Mouse (Mus musculus) bone marrow, adult 2 months (tissue): ENCODE results near the gene Stard3. TPM values are rescaled to one million over a fixed set of nuclear protein-coding genes. Genes with fewer than 3 reads are reported as not detected.

ENCODE experiments used
- H3K27ac ChIP-seq: fragments of 200-500 bp; 2 replicates; pipeline ENCODE4 v1.5.1; 2012; ENCODE audit warnings: low read depth, mild to moderate bottlenecking, control low read depth, inconsistent platforms, low read length; ENCODE audit not compliant: control insufficient read depth, poor library complexity, insufficient read depth
- H3K4me1 ChIP-seq: fragments of 200-500 bp; 2 replicates; pipeline ENCODE4 v1.6.1; 2011; ENCODE audit warnings: low read length; ENCODE audit not compliant: control insufficient read depth, insufficient read depth
- H3K4me3 ChIP-seq: fragments of 200-500 bp; replicated peaks from 2 replicates; pipeline ENCODE3; 2011; ENCODE audit warnings: mild to moderate bottlenecking, low read depth, low read length, control low read depth; ENCODE audit not compliant: control insufficient read depth
- CTCF ChIP-seq: fragments of 200-500 bp; IDR thresholded peaks from 2 replicates; pipeline ENCODE4 v1.5.1; 2011; ENCODE audit warnings: low read length, control low read depth; ENCODE audit not compliant: control insufficient read depth, insufficient read depth
- POLR2A ChIP-seq: fragments of 200-500 bp; IDR thresholded peaks from 2 replicates; pipeline ENCODE4 v1.6.1; 2011; ENCODE audit warnings: low read depth, mild to moderate bottlenecking, control low read depth, low read length, borderline replicate concordance; ENCODE audit not compliant: control insufficient read depth
- WGBS: fragments of 180-500 bp; shearing (Covaris S2); methylation state at CpG from one replicate; pipeline ENCODE4 v1.1.7; 2018; 5-methylcytosine and 5-hydroxymethylcytosine counted together
- polyA plus RNA-seq: library from polyadenylated mRNA; stranded (reverse); fragments of >200 nt; gene quantifications from 2 replicates; pipeline ENCODE4 v1.2.4, GENCODE M21; 2011; ENCODE audit warnings: low replicate concordance; ENCODE audit not compliant: missing spikeins, insufficient read depth, insufficient read length

The Stard3 gene
- polyA plus RNA-seq, 1 experiment, result 32.3 TPM

GRCm38 (mm10) chr11:98327136-98328030, 30.8 kb upstream of the Stard3 start:
- Histone ChIP-seq H3K27ac (no peak overlapping the region; the same call in 1 of the 2 replicates), H3K4me1 (no peaks in the 10 kb centered on the region), H3K4me3 (no peak overlapping the region)
- WGBS, result 2% methylated on average over 97 of the region's 97 CpGs
- TF ChIP-seq POLR2A (no peak), CTCF (no peak)

- Histone ChIP-seq H3K4me3 (no peak overlapping the region), H3K4me1 (no peaks in the 10 kb centered on the region), H3K27ac (no peak overlapping the region)
- WGBS, result 1% methylated on average over 35 of the region's 35 CpGs
- TF ChIP-seq POLR2A (no peak), CTCF (no peak)
Measured at GRCm38 (mm10) chr11:98328031-98328370, 30.2 kb upstream of the Stard3 start.

- TF ChIP-seq POLR2A (no peak), CTCF (no peak)
- no peak overlapping the region for H3K27ac ChIP-seq
- WGBS, result 2% methylated on average over 56 of the region's 56 CpGs
- H3K4me3 ChIP-seq, result no peak overlapping the region
- H3K4me1 ChIP-seq, result no peaks in the 10 kb centered on the region
Measured at GRCm38 (mm10) chr11:98328371-98329069, 29.6 kb upstream of the Stard3 start.

- TF ChIP-seq CTCF (no peak), POLR2A (no peak)
- WGBS, result 12% methylated on average over 38 of the region's 38 CpGs
- H3K4me1 ChIP-seq, result no peaks in the 10 kb centered on the region
- H3K27ac ChIP-seq, result no peak within 1 kb of the TSS
- no peak within 1 kb of the TSS for H3K4me3 ChIP-seq
Measured at GRCm38 (mm10) chr11:98329081-98329959, 28.8 kb upstream of the Stard3 start, which contains the start of gene Neurod2. Gene Neurod2 (minus strand): TSS chr11:98329648.

- 38% methylated on average over 9 of the region's 9 CpGs for WGBS
- Histone ChIP-seq H3K4me1 (no peaks in the 10 kb centered on the region), H3K27ac (no peak overlapping the region), H3K4me3 (no peak overlapping the region)
- TF ChIP-seq POLR2A (no peak), CTCF (no peak)
Measured at GRCm38 (mm10) chr11:98329960-98330744, 28.0 kb upstream of the Stard3 start.

GRCm38 (mm10) chr11:98330745-98331204, 27.4 kb upstream of the Stard3 start:
- Histone ChIP-seq H3K4me3 (no peak overlapping the region), H3K27ac (no peak overlapping the region), H3K4me1 (no peaks in the 10 kb centered on the region)
- no peak for TF ChIP-seq CTCF
- no peak for TF ChIP-seq POLR2A
- 58% methylated on average over 2 of the region's 2 CpGs for WGBS

GRCm38 (mm10) chr11:98331401-98331800, 26.8 kb upstream of the Stard3 start:
- WGBS, result 56% methylated on average over 1 of the region's 1 CpGs
- TF ChIP-seq POLR2A (no peak), CTCF (no peak)
- H3K4me3 ChIP-seq, result no peak overlapping the region
- H3K4me1 ChIP-seq, result no peaks in the 10 kb centered on the region
- no peak overlapping the region for H3K27ac ChIP-seq
